Mouse (Mus musculus) testis, adult 2 months (tissue): Measurements from ENCODE around the gene Kbtbd4.

Experiments used
- CTCF ChIP-seq: fragments of 200-500 bp; IDR thresholded peaks from 2 replicates; pipeline ENCODE4 v1.5.1; 2012; ENCODE audit warnings: low read depth, mild to moderate bottlenecking, inconsistent platforms, low read length, moderate library complexity; ENCODE audit not compliant: control insufficient read depth, insufficient read depth, insufficient replicate concordance
- POLR2A ChIP-seq: fragments of 200-500 bp; IDR thresholded peaks from 2 replicates; pipeline ENCODE4 v1.6.1; 2012; ENCODE audit warnings: low read depth, mild to moderate bottlenecking, inconsistent platforms, low read length, moderate library complexity; ENCODE audit not compliant: control insufficient read depth

- TF ChIP-seq POLR2A (no peak; the same call in 1 of the 2 replicates), CTCF (no peak)
Observed at GRCm38 (mm10) chr2:90893673-90894298, 10.8 kb upstream of the Kbtbd4 start.
